Mouse (Mus musculus) B cell, adult 67 days (primary cell): ENCODE data around the gene Tsga10ip. TPM values are rescaled to one million over a fixed set of nuclear protein-coding genes. Genes with fewer than 3 reads are reported as not detected.

Source experiments
- total RNA-seq, 2 experiments: library from RNA; stranded (reverse); gene quantifications; 4 replicates each; pipeline ENCODE4 v1.2.4; 2023

Tsga10ip gene
- not detected for total RNA-seq

DNA sequence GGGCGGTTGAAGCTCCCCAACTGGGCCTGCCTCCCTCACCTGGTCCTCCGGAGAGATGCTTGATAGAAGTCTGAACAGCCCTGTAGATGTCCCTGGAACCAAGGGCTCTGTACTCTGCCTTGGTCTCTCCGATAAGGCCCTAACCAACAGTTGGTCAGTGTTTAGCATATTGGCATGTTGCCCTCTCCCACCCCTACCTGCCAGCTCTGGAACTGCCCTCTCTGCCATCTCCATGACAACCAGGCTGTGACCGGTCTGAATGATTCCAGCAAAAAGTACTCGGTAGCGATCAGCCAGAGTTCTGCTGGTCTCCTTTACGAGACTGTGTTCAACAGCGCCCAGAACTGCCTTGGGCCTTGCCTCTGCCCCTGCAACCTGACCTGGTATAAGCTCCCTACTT is at the start of gene Tsga10ip:
Tsga10ip (minus strand) TSS at position 234 of the 400 bp plus-strand sequence.

DNA sequence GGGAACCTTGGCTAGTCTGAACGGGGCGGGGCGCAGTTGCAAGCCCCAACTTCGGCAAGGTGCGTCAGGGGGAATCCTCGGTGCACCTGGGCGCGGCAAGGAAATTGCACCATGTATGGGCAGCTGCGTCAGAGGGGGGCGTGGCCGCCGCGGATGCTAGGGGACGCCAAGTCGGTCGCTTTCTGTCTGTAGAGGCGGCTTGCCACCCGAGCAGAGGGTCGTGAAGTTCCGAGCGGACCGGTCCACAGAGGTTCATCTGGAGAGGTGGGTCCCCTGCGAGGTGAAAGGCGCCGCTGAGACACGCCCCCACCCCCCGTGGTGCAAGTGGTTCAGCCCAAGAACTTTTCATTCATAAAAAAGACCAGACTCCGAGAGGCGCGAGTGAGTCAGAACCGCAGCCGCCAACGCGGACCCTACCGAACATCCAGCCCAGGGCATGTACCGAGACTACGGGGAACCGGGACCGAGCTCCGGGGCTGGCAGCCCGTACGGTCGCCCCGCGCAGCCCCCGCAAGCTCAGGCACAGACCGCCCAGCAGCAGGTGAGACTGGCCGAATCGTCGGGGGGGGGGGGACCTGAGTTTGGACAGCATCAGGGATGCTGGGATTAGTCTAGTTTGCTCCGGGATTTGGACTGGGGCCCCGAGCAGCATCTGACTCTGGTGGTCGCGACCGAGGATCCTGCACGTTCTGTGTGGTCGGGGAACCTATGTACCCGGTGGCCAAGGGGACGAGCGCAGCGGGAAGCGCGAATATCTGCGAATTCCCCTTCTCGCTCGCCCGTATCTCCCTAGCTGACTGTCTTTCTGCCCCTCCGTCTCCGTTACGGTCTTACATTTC is 45.4 kb upstream of the Tsga10ip start, which contains the start of gene Fosl1:
Fosl1 (plus strand) TSS at position 33 of the 839 bp plus-strand sequence.

DNA sequence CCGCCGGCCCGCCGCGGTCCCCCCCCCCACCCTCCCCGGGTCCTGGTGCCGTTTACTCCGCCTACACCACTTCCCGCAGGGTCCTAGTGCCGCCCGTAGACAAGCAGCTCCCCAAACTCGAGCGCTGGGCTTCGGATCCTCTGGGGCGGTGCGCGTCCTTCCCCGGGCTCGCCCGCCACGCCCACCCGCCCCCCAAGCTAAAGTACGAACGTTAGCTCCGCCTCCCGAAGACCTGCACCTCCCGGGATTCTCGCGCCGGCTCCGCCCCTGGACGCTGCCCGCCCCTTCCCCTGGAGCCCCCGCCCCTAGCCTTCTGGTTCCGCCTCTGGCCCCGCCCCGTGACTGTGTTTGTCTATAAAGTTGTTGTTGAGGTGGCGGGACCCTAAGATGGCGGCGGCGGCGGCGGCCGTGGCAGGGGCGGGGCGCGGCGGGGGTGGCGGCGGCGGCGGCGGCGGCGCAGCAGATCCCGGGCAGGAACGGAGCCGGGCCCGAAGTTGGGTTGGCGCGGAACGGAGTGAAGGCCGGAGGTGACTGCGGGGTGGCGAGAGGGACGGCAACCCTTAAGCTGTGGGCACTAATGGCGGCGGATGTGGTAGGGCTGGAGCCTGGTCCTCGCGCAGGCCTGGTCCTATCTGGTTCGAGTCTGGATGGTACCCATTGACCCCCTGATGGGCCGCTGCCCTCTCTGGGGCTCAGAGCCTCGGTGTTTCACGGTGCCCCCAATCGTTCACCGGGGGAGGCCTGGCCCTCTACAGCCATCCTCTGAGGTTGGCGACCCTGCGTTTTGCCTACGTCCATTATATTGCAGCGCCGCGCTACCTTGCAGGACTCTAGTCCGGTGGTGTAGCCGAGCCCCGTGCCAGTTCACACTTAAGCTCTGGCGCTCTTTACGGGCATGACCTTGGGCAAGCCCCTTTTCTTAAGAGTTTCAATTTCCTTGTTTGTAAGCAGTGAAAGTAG is 22.7 kb upstream of the Tsga10ip start, which contains the start of the genes Drap1 and AI837181:
Drap1 (minus strand) TSS at position 198 of the 960 bp plus-strand sequence.
AI837181 (plus strand) TSS at position 363 of the 960 bp plus-strand sequence.

DNA sequence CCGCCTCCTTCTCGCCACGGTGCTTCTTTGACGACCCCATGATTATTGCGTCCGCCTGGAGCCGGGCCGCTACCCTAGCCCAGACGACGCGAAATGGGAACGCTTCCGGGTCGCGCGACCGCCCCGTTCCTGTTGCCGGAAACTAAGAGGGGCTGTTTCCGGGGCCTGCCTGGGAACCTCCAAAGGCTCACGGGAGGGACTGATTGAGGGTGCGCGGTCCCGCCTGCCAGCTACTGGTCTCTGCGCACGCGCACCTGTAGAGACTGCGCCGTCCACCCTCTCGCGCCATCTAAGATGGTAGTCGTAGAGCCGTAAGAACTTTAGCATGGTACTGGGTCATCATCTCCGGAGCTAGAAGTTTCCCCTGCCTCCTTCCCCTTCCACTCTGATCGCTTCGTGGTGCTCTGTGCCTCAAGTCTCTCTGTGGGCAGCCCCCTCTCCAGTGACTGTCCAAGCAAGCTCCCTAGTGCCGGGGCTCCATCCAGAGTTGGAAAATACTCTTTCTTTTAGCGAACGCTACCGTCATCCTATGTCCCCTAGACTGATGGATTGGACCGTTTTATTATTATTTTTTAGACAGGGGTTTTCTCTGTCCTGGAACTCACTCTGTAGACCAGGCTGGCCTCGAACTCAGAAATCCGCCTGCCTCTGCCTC is 13.6 kb downstream of the Tsga10ip start, which contains the start of gene Sart1:
Sart1 (minus strand) TSS at position 116 of the 655 bp plus-strand sequence.

DNA sequence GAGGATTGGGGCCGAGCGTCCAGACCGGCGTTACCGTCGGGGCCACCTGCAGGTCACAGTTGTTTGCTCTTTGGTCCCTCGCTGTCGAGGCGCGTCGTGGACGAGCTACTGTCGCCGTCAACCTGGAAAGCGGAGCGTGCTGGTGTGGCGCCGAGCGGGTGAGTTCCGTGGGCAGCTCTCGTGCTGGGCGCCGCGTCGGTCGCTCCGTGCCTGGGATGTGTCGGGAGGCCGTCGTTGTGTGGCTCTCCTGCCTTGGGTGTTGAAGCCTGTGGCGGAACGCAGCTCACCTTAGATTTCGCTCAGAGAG is 35.3 kb downstream of the Tsga10ip start, which contains the start of gene Banf1:
Banf1 (minus strand) TSS at position 116 of the 307 bp plus-strand sequence.

DNA sequence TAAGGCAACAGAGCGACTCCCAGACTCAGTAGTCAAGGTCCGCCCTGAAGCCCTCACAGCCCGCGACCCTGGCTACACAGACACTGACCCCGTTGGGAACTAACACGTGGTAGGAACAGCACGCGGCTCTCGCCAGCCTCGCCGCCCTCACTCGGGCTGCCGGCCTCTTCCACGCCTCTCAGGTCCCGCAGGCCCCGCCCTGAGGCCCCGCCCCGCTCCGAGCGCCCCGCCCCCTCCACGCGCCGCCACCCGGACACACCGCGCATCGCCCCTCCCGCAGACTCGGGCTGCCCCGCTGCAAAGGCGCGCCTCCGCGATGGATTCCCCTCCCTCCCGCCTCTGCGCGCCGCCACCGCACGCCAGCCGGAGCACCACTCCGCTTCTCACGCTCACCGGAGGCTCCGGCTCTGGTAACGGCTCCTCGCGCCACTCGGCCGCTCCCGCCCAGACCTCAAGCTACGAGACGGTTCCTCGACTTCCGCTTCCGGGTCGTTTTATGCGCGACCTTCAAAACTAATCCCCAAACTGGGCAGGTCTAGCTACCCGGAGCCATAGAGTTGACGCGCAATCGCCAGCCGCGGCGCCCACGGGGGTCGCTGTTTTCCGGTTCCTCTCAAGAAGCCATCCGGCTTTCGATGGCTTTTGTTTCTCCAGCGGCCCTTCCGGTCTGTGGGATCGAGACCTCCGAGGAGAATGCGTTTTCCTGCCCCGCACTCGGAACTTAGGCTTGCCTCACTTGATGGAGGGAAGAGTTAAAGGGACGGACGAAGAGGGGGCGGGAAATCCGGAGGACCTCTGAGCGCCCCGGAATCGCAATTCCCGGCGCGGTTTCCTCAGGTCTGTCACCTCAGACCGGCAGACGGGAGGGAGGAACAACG is 35.9 kb downstream of the Tsga10ip start, which contains the start of gene Eif1ad:
Eif1ad (plus strand) TSS at position 567 of the 878 bp plus-strand sequence.

DNA sequence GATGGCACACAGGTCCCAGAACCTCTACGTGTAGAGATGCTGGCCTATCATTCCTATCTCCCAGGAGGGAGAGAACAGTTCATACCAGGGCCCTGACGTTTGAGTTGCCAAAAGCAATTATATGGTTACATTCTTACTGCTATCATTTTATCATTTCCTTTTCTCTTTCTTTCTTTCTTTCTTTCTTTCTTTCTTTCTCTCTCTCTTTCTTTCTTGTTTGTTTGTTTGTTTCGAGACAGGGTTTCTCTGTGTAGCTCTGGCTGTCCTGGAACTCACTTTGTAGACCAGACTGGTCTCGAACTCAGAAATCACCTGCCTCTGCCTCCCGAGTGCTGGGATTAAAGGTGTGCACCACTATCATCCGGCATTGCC is 52.8 kb downstream of the Tsga10ip start, which contains the start of gene Cst6:
Cst6 (minus strand) TSS at position 73 of the 372 bp plus-strand sequence.

Other genes starting within 250 kb of the Tsga10ip start
- gene Pacs1, start 129.4 kb downstream of the Tsga10ip start, total RNA-seq = 10 to 100 TPM; 81.2 to 92.8 TPM
- 100 to 1,000 TPM; 309 to 311 TPM for gene Sf3b2, start 107.1 kb downstream of the Tsga10ip start, total RNA-seq
- gene Gal3st3, start 104.2 kb downstream of the Tsga10ip start, total RNA-seq = not detected
- not detected for gene Catsper1, start 66.8 kb downstream of the Tsga10ip start, total RNA-seq
- gene Cst6, start 53.0 kb downstream of the Tsga10ip start, total RNA-seq = not detected
- gene Eif1ad, start 35.8 kb downstream of the Tsga10ip start, total RNA-seq = 10 to 100 TPM; 39.6 to 43.4 TPM
- gene Banf1, start 35.4 kb downstream of the Tsga10ip start, total RNA-seq = 10 to 100 TPM; 93.0 to 94.1 TPM
- gene Sart1, start 13.8 kb downstream of the Tsga10ip start, total RNA-seq = 100 to 1,000 TPM; 177 to 198 TPM
- 100 to 1,000 TPM; 174 to 177 TPM for gene Drap1, start 22.5 kb upstream of the Tsga10ip start, total RNA-seq
- 10 to 100 TPM; 59.5 to 60.9 TPM for gene AI837181, start 22.6 kb upstream of the Tsga10ip start, total RNA-seq
- gene Fosl1, start 45.0 kb upstream of the Tsga10ip start, total RNA-seq = 1 to 10 TPM in 1 of 2 experiments, not detected in 1; 1.3 TPM
- 1 to 10 TPM; 3.1 to 3.6 TPM for gene Ccdc85b, start 55.4 kb upstream of the Tsga10ip start, total RNA-seq
- 100 to 1,000 TPM; 115 to 174 TPM for gene Fibp, start 58.1 kb upstream of the Tsga10ip start, total RNA-seq
- 1 to 10 TPM; 2.0 to 3.3 TPM for gene Ctsw, start 66.0 kb upstream of the Tsga10ip start, total RNA-seq
- 1 to 10 TPM in 1 of 2 experiments, not detected in 1; 1.5 TPM for gene Efemp2, start 71.4 kb upstream of the Tsga10ip start, total RNA-seq
- 10 to 100 TPM; 39.6 to 51.8 TPM for gene Mus81, start 85.9 kb upstream of the Tsga10ip start, total RNA-seq
- 1,000 to 10,000 TPM; 1,245 to 1,301 TPM for gene Cfl1, start 87.9 kb upstream of the Tsga10ip start, total RNA-seq
- gene 1700020D05Rik, start 101.3 kb upstream of the Tsga10ip start, total RNA-seq = 1 to 10 TPM; 3.5 to 4.9 TPM
- gene Snx32, start 108.0 kb upstream of the Tsga10ip start, total RNA-seq = 10 to 100 TPM; 10.4 to 14.2 TPM
- gene Ovol1, start 158.1 kb upstream of the Tsga10ip start, total RNA-seq = not detected
- 10 to 100 TPM; 21.5 to 25.2 TPM for gene Ap5b1, start 165.5 kb upstream of the Tsga10ip start, total RNA-seq
- gene Rnaseh2c, start 199.3 kb upstream of the Tsga10ip start, total RNA-seq = 100 to 1,000 TPM in 1 of 2 experiments, 10 to 100 TPM in 1; 92.4 to 109 TPM
- 100 to 1,000 TPM; 107 to 122 TPM for gene Kat5, start 207.7 kb upstream of the Tsga10ip start, total RNA-seq
- 100 to 1,000 TPM; 132 to 136 TPM for gene Rela, start 235.0 kb upstream of the Tsga10ip start, total RNA-seq